Mouse (Mus musculus): ENCODE data around the gene 4931428L18Rik. TPM values are rescaled to one million over a fixed set of nuclear protein-coding genes. Genes with fewer than 3 reads are reported as not detected.

Gene 4931428L18Rik
- polyA plus RNA-seq, 1 experiment: not detected

- no peak overlapping the region for H3K27ac ChIP-seq (ENCODE audit: insufficient read depth, low read length)
- no peak overlapping the region for H3K4me3 ChIP-seq (ENCODE audit: insufficient read depth, low read length)
- TF ChIP-seq CTCF (IDR thresholded peaks at IDR 0.05; ENCODE audit: borderline replicate concordance, insufficient read depth, low read length) (no peak), POLR2A (IDR thresholded peaks at IDR 0.05; ENCODE audit: low read depth, low read length) (no peak)
- H3K4me1 ChIP-seq (ENCODE audit: control insufficient read depth, insufficient read depth, low read length): no peaks in the 10 kb centered on the region; the same call in 1 of the 2 replicates
Measured at GRCm38 (mm10) chr1:30951795-30952194, 270.7 kb downstream of the 4931428L18Rik start.

DNA sequence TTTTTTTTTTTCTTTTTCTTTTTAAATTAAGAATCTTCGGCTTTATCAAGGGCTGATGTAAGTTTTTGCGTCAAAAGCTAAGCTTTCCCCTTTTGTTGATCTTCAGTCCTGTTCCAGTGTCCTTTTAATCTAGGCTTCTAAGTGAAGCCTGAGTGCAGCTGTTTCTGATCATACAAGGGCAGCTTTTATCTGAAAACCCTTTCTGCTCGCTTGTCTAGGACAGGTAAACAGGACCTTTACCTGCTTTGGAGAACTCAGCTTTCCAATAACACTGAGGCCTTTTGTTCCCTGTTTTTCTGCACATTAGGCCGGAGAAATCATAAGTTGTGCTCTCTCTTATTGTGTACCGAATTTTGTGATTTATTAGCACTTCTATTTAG is 272.0 kb downstream of the 4931428L18Rik start:
- Histone ChIP-seq H3K4me1 (ENCODE audit: control insufficient read depth, insufficient read depth, low read length) (no peaks in the 10 kb centered on the region; the same call in 1 of the 2 replicates), H3K27ac (ENCODE audit: insufficient read depth, low read length) (peak overlapping the region; percentile 100), H3K4me3 (ENCODE audit: insufficient read depth, low read length) (peak overlapping the region; percentile 62)
- TF ChIP-seq CTCF (IDR thresholded peaks at IDR 0.05; ENCODE audit: borderline replicate concordance, insufficient read depth, low read length) (no peak), POLR2A (IDR thresholded peaks at IDR 0.05; ENCODE audit: low read depth, low read length) (no peak)

GRCm38 (mm10) chr1:30949710-30950455 is 272.6 kb downstream of the 4931428L18Rik start:
- no peaks in the 10 kb centered on the region; the same call in 1 of the 2 replicates for H3K4me1 ChIP-seq (ENCODE audit: control insufficient read depth, insufficient read depth, low read length)
- TF ChIP-seq POLR2A (IDR thresholded peaks at IDR 0.05; ENCODE audit: low read depth, low read length) (peak; percentile 72), CTCF (IDR thresholded peaks at IDR 0.05; ENCODE audit: borderline replicate concordance, insufficient read depth, low read length) (no peak)
- peak overlapping the region; percentile 62 for H3K4me3 ChIP-seq (ENCODE audit: insufficient read depth, low read length)

DNA sequence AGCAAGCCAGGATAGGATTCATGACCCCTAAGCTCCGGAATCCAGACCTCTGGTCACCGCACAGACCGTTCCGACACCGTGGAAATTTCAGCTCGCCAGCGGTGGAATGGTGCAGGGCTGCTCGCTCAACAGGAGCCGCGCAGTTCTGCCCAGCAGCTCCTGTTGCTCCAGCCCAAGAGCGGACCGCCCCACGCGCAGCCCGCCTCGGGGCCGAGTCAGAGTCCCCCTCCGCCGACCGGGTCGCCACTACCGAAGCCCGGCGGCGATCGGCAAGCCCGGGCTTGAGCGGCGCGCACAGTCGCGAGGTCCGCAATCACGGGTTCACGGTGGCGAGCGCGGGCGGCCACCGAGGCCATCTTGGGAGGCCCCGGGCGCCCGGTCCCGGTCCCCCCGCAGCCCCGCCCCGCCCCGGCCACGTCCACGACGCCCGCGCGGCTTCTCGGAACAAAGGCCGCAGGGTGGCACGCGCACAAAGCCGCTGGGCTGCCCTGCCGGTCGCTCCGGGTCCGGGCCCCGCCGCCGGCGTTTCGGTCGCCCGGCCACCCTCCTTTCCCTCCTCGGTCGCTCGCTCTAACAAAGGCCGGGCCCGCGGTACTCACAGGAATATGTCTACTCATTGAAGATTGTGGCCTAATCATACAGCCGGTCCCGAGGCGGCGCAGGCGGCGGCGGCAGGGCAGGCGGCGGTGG is 273.4 kb downstream of the 4931428L18Rik start:
- Histone ChIP-seq H3K4me3 (ENCODE audit: insufficient read depth, low read length) (peak overlapping the region; percentile 97), H3K27ac (ENCODE audit: insufficient read depth, low read length) (peak overlapping the region; percentile 92), H3K4me1 (ENCODE audit: control insufficient read depth, insufficient read depth, low read length) (no peaks in the 10 kb centered on the region; the same call in 1 of the 2 replicates)
- no peak for TF ChIP-seq CTCF (IDR thresholded peaks at IDR 0.05; ENCODE audit: borderline replicate concordance, insufficient read depth, low read length)
- TF ChIP-seq POLR2A (IDR thresholded peaks at IDR 0.05; ENCODE audit: low read depth, low read length): peak; percentile 39; the same call in 1 of the 2 replicates

More at GRCm38 (mm10) chr1:30949710-30950455, 272.6 kb downstream of the 4931428L18Rik start:
- peak overlapping the region; percentile 100 for H3K27ac ChIP-seq (ENCODE audit: insufficient read depth, low read length)

DNA sequence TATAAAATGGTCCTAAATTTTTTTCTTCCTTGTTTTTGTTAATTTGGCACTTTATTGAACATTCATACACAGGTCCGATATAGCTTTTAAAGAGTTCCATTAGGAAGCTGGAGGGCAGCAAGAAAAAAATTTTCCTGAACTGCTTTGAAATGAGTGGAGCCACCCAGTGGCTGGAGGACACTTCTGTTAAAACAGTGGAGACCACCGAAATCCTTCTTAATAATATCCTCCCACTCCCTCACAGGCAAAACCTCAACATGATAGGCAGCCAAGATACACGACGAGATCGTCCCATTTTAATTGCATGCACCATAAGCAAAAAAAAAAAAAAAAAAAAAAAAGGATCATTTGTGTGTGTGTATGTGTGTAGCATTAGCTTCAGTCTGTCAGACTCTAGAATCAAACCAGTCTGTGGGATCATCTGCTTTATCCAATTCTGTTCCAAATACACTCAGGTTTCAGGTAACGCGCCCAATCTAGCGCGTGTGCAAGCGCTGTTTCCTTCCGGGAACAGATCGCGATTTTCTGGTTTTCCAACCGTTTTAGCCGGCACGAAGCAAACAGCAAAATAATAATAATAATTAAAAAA is 274.0 kb downstream of the 4931428L18Rik start:
- H3K27ac ChIP-seq (ENCODE audit: insufficient read depth, low read length): peak overlapping the region; percentile 92
- H3K4me3 ChIP-seq (ENCODE audit: insufficient read depth, low read length): peak overlapping the region; percentile 97
- TF ChIP-seq POLR2A (IDR thresholded peaks at IDR 0.05; ENCODE audit: low read depth, low read length) (no peak), CTCF (IDR thresholded peaks at IDR 0.05; ENCODE audit: borderline replicate concordance, insufficient read depth, low read length) (no peak)
- H3K4me1 ChIP-seq (ENCODE audit: control insufficient read depth, insufficient read depth, low read length): no peaks in the 10 kb centered on the region; the same call in 1 of the 2 replicates

Other genes starting within 250 kb of the 4931428L18Rik start
- not detected in 2 replicates for gene AC153137.1, start 244.7 kb downstream of the 4931428L18Rik start, polyA plus RNA-seq (2011; ENCODE audit: insufficient read length, low read depth, missing spikeins)
- gene Lgsn, start 46.3 kb downstream of the 4931428L18Rik start, polyA plus RNA-seq (2011; ENCODE audit: insufficient read length, low read depth, missing spikeins): not detected in 2 replicates
- gene Pih1d3, start 154 bp upstream of the 4931428L18Rik start, polyA plus RNA-seq (2011; ENCODE audit: insufficient read length, low read depth, missing spikeins): not detected in 2 replicates

Measured in embryonic fibroblast, embryonic 13.5 days (primary cell).